Mouse (Mus musculus) heart, embryonic 14.5 days (tissue): Measurements from ENCODE around the gene Rnf145. TPM values are rescaled to one million over a fixed set of nuclear protein-coding genes. Genes with fewer than 3 reads are reported as not detected.

ENCODE experiments used
- ATAC-seq: fragments of 200-750 bp; cut with Nextera tagmentation; 2 replicates; pipeline ENCODE4 v1.8.0; 2017; ENCODE audit warnings: low read depth, moderate TSS enrichment; ENCODE audit not compliant: insufficient number of reproducible peaks, insufficient read depth, low FRiP score
- H3K27ac ChIP-seq, 2 experiments: fragments of 200-500 bp in 1 of 2; fragments of 300-500 bp in 1 of 2; sonication (generic) in 1 of 2; replicated peaks in 1 of 2; 2 replicates each; pipeline ENCODE4 v1.5.1; 2012 to 2014; ENCODE audit warnings: low read depth in 2 of 2, low read length in 2 of 2, control low read depth in 1 of 2, mild to moderate bottlenecking in 1 of 2, mixed read lengths in 1 of 2; ENCODE audit not compliant: control insufficient read depth in 1 of 2, insufficient read depth in 1 of 2
- H3K27me3 ChIP-seq: fragments of 300-500 bp; sonication (generic); 2 replicates; pipeline ENCODE4 v1.6.1; 2014; ENCODE audit warnings: mild to moderate bottlenecking, low read length, control low read depth; ENCODE audit not compliant: control insufficient read depth, insufficient read depth
- H3K36me3 ChIP-seq: fragments of 300-500 bp; sonication (generic); 2 replicates; pipeline ENCODE4 v1.6.1; 2014; ENCODE audit warnings: mild to moderate bottlenecking, control low read depth, low read length, mixed read lengths; ENCODE audit not compliant: control insufficient read depth, insufficient read depth
- H3K4me1 ChIP-seq, 2 experiments: fragments of 200-500 bp in 1 of 2; fragments of 300-500 bp in 1 of 2; sonication (generic) in 1 of 2; 2 replicates each; pipeline ENCODE4 v1.6.1; 2012 to 2014; ENCODE audit warnings: low read length in 2 of 2, control low read depth in 1 of 2, mixed read lengths in 1 of 2; ENCODE audit not compliant: control insufficient read depth in 2 of 2, insufficient read depth in 2 of 2
- H3K4me2 ChIP-seq: fragments of 300-500 bp; sonication (generic); 2 replicates; pipeline ENCODE4 v1.6.1; 2014; ENCODE audit warnings: mild to moderate bottlenecking, low read length
- H3K4me3 ChIP-seq, 2 experiments: fragments of 200-500 bp in 1 of 2; fragments of 300-500 bp in 1 of 2; sonication (generic) in 1 of 2; 2 replicates each; pipeline ENCODE4 v1.5.1; 2012 to 2014; ENCODE audit warnings: low read length in 2 of 2, mild to moderate bottlenecking in 2 of 2, control low read depth in 1 of 2, low read depth in 1 of 2, moderate library complexity in 1 of 2; ENCODE audit not compliant: control insufficient read depth in 1 of 2, insufficient read depth in 1 of 2
- H3K9ac ChIP-seq: fragments of 300-500 bp; sonication (generic); 2 replicates; pipeline ENCODE4 v1.6.1; 2014; ENCODE audit warnings: mild to moderate bottlenecking, low read length
- H3K9me3 ChIP-seq: fragments of 300-500 bp; sonication (generic); 2 replicates; pipeline ENCODE4 v1.6.1; 2016; ENCODE audit warnings: low read length, control low read depth; ENCODE audit not compliant: control insufficient read depth
- WGBS: fragments of 180-500 bp; shearing (Covaris S2); extraction: QIAGEN DNeasy Blood & Tissue Kit; methylation state at CpG from one replicate; pipeline ENCODE4 v1.1.7; 2014; 5-methylcytosine and 5-hydroxymethylcytosine counted together
- polyA plus RNA-seq: library from polyadenylated mRNA; unstranded; fragments of >200 nt; fragmentation: Nextera tagmentation; extraction: Ambion mirVana; gene quantifications from 2 replicates; pipeline ENCODE4 v1.2.1, GENCODE M21; 2014

The Rnf145 gene
- polyA plus RNA-seq, 1 experiment from 2014 or later, result 66.7 TPM

GRCm38 (mm10) chr11:44538501-44539290 lies 19.9 kb downstream of the Rnf145 start:
- no peaks in the 10 kb centered on the region for H3K27me3 ChIP-seq
- H3K4me2 ChIP-seq, result no peak overlapping the region
- H3K36me3 ChIP-seq, result peaks cover 68% of the 10 kb centered on the region
- H3K9ac ChIP-seq, result no peak overlapping the region
- H3K4me3 ChIP-seq, result no peak overlapping the region
- no peak for ATAC-seq
- no peaks in the 10 kb centered on the region for H3K4me1 ChIP-seq
- no peak overlapping the region for H3K27ac ChIP-seq
- 87% methylated on average over 10 of the region's 10 CpGs for WGBS
- H3K9me3 ChIP-seq, result no peaks in the 10 kb centered on the region

DNA sequence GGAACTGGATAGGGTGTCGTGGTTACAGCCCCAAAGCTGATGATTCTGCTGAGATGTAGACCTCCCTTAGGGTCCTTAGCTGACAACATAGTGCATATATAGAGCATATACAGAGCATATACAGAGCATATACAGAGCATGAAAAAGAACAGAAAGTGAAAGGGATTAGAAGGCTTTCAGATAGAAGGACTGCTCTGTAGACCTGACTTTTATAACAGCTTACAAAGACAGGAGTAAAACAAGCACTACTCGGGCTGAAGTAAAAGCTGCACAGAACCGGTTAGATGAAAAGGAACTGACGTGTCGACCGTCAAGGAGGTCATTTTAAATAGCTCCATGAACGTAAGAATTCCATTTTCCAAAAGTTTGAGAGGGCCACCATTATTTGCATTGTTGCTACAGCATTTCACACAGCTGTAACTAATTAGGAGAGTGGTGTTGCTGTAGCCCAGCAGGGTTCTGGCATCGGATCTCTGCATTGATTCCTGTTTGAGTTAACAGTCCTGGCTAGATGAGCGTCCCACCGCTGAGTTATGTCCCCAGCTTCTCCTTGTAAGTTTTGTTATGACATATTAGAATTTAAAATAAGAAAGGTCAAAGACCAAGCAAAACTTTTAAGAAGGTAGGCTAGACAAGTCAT lies 20.6 kb downstream of the Rnf145 start:
- Histone ChIP-seq H3K4me3 (no peak overlapping the region), H3K9me3 (no peaks in the 10 kb centered on the region), H3K27me3 (no peaks in the 10 kb centered on the region), H3K9ac (no peak overlapping the region), H3K27ac (no peak overlapping the region), H3K36me3 (peaks cover 68% of the 10 kb centered on the region), H3K4me2 (no peak overlapping the region), H3K4me1 (no peaks in the 10 kb centered on the region)
- 83% methylated on average over 10 of the region's 10 CpGs for WGBS
- ATAC-seq, result no peak

GRCm38 (mm10) chr11:44540243-44540642 lies 21.5 kb downstream of the Rnf145 start:
- H3K9me3 ChIP-seq, result no peaks in the 10 kb centered on the region
- no peak for ATAC-seq
- no peak overlapping the region for H3K9ac ChIP-seq
- H3K4me2 ChIP-seq, result no peak overlapping the region
- H3K27ac ChIP-seq, result no peak overlapping the region
- no peaks in the 10 kb centered on the region for H3K4me1 ChIP-seq
- H3K36me3 ChIP-seq, result peaks cover 65% of the 10 kb centered on the region
- H3K27me3 ChIP-seq, result no peaks in the 10 kb centered on the region
- no peak overlapping the region for H3K4me3 ChIP-seq
- 90% methylated on average over 9 of the region's 9 CpGs for WGBS

- Histone ChIP-seq H3K9me3 (no peaks in the 10 kb centered on the region), H3K27me3 (no peaks in the 10 kb centered on the region), H3K9ac (no peak overlapping the region), H3K4me3 (no peak overlapping the region), H3K36me3 (peaks cover 64% of the 10 kb centered on the region), H3K4me1 (no peaks in the 10 kb centered on the region), H3K4me2 (no peak overlapping the region), H3K27ac (no peak overlapping the region)
- WGBS, result 91% methylated on average over 5 of the region's 5 CpGs
- no peak for ATAC-seq
Measured at GRCm38 (mm10) chr11:44541280-44541679, 22.5 kb downstream of the Rnf145 start.

DNA sequence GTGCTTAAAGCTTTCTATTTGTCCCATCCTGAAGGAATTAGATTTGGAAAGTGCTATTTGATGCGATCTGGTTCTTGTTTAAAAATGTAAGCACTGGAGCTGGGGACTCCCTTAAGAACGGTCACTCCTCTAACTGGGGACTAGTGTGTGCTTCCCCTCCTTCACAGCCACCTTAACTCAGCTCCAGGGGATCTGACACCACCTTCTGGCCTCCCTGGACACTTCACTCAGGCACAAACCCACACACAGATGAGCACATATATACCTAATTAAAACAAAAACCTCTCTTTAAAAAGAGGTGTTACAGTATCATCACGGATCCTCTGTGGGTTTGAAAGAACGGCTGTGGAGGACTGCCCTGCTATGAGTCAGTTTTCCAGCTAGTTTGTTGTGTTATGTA lies 23.0 kb downstream of the Rnf145 start:
- no peak for ATAC-seq
- no peak overlapping the region for H3K4me2 ChIP-seq
- WGBS, result 85% methylated on average over 4 of the region's 4 CpGs

DNA sequence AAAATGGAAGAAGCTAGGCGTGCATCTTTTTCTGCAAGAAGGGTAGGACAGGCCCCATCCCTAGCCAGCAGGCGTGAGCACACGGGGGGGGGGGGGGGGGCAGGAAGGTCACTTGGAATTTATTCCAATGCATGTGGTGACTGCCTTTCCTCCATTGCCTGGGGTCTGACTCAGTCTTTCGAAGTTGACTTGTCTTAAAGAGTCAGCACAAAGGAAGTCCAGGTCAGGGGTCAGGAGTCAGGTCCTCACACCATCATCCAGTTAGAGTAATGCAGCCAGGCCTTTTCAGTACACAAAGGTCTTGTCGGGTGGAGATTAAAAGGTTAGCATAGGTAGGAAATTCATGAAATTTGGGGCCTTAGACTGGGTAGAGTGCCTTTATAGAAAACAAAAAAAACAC lies 24.8 kb downstream of the Rnf145 start:
- Histone ChIP-seq H3K36me3 (peaks cover 65% of the 10 kb centered on the region), H3K4me2 (no peak overlapping the region), H3K27me3 (no peaks in the 10 kb centered on the region), H3K9me3 (no peaks in the 10 kb centered on the region), H3K27ac (no peak overlapping the region), H3K4me1 (no peaks in the 10 kb centered on the region), H3K4me3 (no peak overlapping the region), H3K9ac (no peak overlapping the region)
- ATAC-seq, result no peak
- 75% methylated on average over 5 of the region's 5 CpGs for WGBS

More for the DNA sequence above, 23.0 kb downstream of the Rnf145 start:
- H3K9me3 ChIP-seq, result no peaks in the 10 kb centered on the region
- H3K9ac ChIP-seq, result no peak overlapping the region
- H3K27me3 ChIP-seq, result no peaks in the 10 kb centered on the region
- H3K4me3 ChIP-seq, result no peak overlapping the region
- peaks cover 64% of the 10 kb centered on the region for H3K36me3 ChIP-seq
- H3K27ac ChIP-seq, result no peak overlapping the region
- H3K4me1 ChIP-seq, result no peaks in the 10 kb centered on the region

DNA sequence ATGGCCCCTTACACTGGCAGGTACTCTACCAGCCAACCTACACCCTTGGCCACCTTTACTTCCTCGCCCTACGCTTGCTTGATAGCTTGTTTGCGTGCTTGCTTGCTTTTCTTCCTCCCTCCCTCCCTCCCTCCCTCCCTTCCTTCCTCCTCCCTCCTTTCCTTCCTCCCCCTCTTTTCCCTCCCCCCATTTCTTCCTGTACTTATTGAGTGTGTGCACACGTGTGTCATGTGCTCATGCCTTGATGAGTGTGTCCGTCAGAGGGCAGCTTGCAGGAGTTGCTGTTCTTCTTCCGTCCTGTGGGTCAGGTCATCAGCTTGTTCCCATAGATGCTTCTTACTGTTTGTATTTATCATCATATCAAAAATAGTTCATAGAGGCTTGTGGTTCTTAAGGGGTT lies 25.2 kb downstream of the Rnf145 start:
- Histone ChIP-seq H3K9me3 (no peaks in the 10 kb centered on the region), H3K4me3 (no peak overlapping the region), H3K4me1 (no peaks in the 10 kb centered on the region), H3K27me3 (no peaks in the 10 kb centered on the region), H3K4me2 (no peak overlapping the region), H3K9ac (no peak overlapping the region), H3K27ac (no peak overlapping the region), H3K36me3 (peaks cover 65% of the 10 kb centered on the region)
- 72% methylated on average over 6 of the region's 6 CpGs for WGBS
- ATAC-seq, result no peak
